Mouse (Mus musculus) cerebellum, adult 18-20 months (tissue): ENCODE measurements around the gene Specc1.

ENCODE experiments used
- DNase-seq, 2 experiments: peaks; one replicate each; pipeline ENCODE4 v3.0.0; 2021

Specc1 gene

GRCm38 (mm10) chr11:62193116-62193515, 236.6 kb downstream of the Specc1 start:
- DNase-seq = no peak

- DNase-seq = no peak
Observed at GRCm38 (mm10) chr11:62194217-62194616, 237.7 kb downstream of the Specc1 start.

GRCm38 (mm10) chr11:62200901-62201512, 244.4 kb downstream of the Specc1 start:
- no peak for DNase-seq

- DNase-seq = no peak
Observed at GRCm38 (mm10) chr11:62202645-62203044, 246.1 kb downstream of the Specc1 start.

- DNase-seq = no peak
Observed at GRCm38 (mm10) chr11:62209111-62209510, 252.5 kb downstream of the Specc1 start.

GRCm38 (mm10) chr11:62209891-62210290, 253.3 kb downstream of the Specc1 start:
- no peak for DNase-seq

- peak; percentile 50 to 61 for DNase-seq
Observed at GRCm38 (mm10) chr11:62213384-62213989, 256.9 kb downstream of the Specc1 start.

- no peak for DNase-seq
Observed at GRCm38 (mm10) chr11:62215107-62215506, 258.5 kb downstream of the Specc1 start.

- DNase-seq = no peak
Observed at GRCm38 (mm10) chr11:62217751-62218150, 261.2 kb downstream of the Specc1 start.

- DNase-seq = no peak
Observed at GRCm38 (mm10) chr11:62220756-62221510, 264.4 kb downstream of the Specc1 start.

GRCm38 (mm10) chr11:62223416-62223815, 266.9 kb downstream of the Specc1 start:
- no peak for DNase-seq

- DNase-seq = peak; percentile 26 to 49
Observed at GRCm38 (mm10) chr11:62223962-62224361, 267.4 kb downstream of the Specc1 start.

- DNase-seq = no peak
Observed at GRCm38 (mm10) chr11:62224797-62225196, 268.2 kb downstream of the Specc1 start.

- DNase-seq = no peak
Observed at GRCm38 (mm10) chr11:62240631-62241261, 284.2 kb downstream of the Specc1 start.

- no peak for DNase-seq
Observed at GRCm38 (mm10) chr11:62243871-62244270, 287.3 kb downstream of the Specc1 start.

GRCm38 (mm10) chr11:62244471-62244870, 287.9 kb downstream of the Specc1 start:
- no peak for DNase-seq

- DNase-seq = no peak
Observed at GRCm38 (mm10) chr11:62247759-62248400, 291.3 kb downstream of the Specc1 start.

GRCm38 (mm10) chr11:62248401-62249244, 292.1 kb downstream of the Specc1 start, which contains the start of gene Adora2b:
Adora2b (plus strand) TSS chr11:62248984.
- peak; percentile 13 to 34 for DNase-seq

- DNase-seq = peak; percentile 37 to 45
Observed at GRCm38 (mm10) chr11:62249266-62250037, 292.9 kb downstream of the Specc1 start.

- no peak for DNase-seq
Observed at GRCm38 (mm10) chr11:62251047-62251446, 294.5 kb downstream of the Specc1 start.

GRCm38 (mm10) chr11:62253380-62253779, 296.8 kb downstream of the Specc1 start:
- no peak for DNase-seq
